Mouse (Mus musculus): ENCODE data around the gene Gdf10. TPM values are rescaled to one million over a fixed set of nuclear protein-coding genes. Genes with fewer than 3 reads are reported as not detected.
A peak's percentile ranks its signal among the peaks of the same experiment; 100 is the strongest.

Gene Gdf10
- polyA plus RNA-seq (2015; fragmentation: Nextera tagmentation; extraction: Ambion mirVana), result 1.1 and 1.8 TPM in 2 replicates

GRCm38 (mm10) chr14:33923168-33924070, at the start of gene Gdf10:
Gene Gdf10 (plus strand): TSS chr14:33923587.
- Histone ChIP-seq H3K9ac (replicated peaks) (peak within 1 kb of the TSS; percentile 63), H3K9me3 (no peaks in the 10 kb centered on the region), H3K4me3 (replicated peaks) (peak within 1 kb of the TSS; percentile 62), H3K36me3 (no peaks in the 10 kb centered on the region), H3K4me1 (replicated peaks) (peaks cover 36% of the 10 kb centered on the region), H3K27ac (no peak within 1 kb of the TSS), H3K4me2 (replicated peaks) (peak within 1 kb of the TSS; percentile 96), H3K27me3 (peaks cover 79% of the 10 kb centered on the region)
- peak; percentile 84 for ATAC-seq
- under 1% methylated on average over 85 of the region's 85 CpGs for WGBS

GRCm38 (mm10) chr14:33878826-33879225, 44.6 kb upstream of the Gdf10 start:
- no peak overlapping the region for H3K27ac ChIP-seq
- no peak overlapping the region for H3K9ac ChIP-seq (replicated peaks)
- no peaks in the 10 kb centered on the region for H3K36me3 ChIP-seq
- no peak for ATAC-seq
- H3K4me2 ChIP-seq (replicated peaks), result no peak overlapping the region
- 92% methylated on average over 1 of the region's 1 CpGs for WGBS
- H3K9me3 ChIP-seq, result no peaks in the 10 kb centered on the region
- no peaks in the 10 kb centered on the region for H3K4me1 ChIP-seq (replicated peaks)
- no peak overlapping the region for H3K4me3 ChIP-seq (replicated peaks)
- no peaks in the 10 kb centered on the region for H3K27me3 ChIP-seq

- Histone ChIP-seq H3K4me1 (replicated peaks) (no peaks in the 10 kb centered on the region), H3K27ac (no peak overlapping the region), H3K27me3 (no peaks in the 10 kb centered on the region), H3K9ac (replicated peaks) (no peak overlapping the region), H3K9me3 (no peaks in the 10 kb centered on the region), H3K36me3 (no peaks in the 10 kb centered on the region), H3K4me3 (replicated peaks) (no peak overlapping the region), H3K4me2 (replicated peaks) (no peak overlapping the region)
- WGBS, result 87% methylated on average over 3 of the region's 3 CpGs
- no peak for ATAC-seq
Observed at GRCm38 (mm10) chr14:33880236-33880635, 43.2 kb upstream of the Gdf10 start.

GRCm38 (mm10) chr14:33881471-33881870, 41.9 kb upstream of the Gdf10 start:
- H3K9me3 ChIP-seq, result no peaks in the 10 kb centered on the region
- no peak overlapping the region for H3K27ac ChIP-seq
- no peak for ATAC-seq
- no peaks in the 10 kb centered on the region for H3K27me3 ChIP-seq
- H3K4me1 ChIP-seq (replicated peaks), result no peaks in the 10 kb centered on the region
- no peak overlapping the region for H3K4me2 ChIP-seq (replicated peaks)
- H3K4me3 ChIP-seq (replicated peaks), result no peak overlapping the region
- H3K9ac ChIP-seq (replicated peaks), result no peak overlapping the region
- no peaks in the 10 kb centered on the region for H3K36me3 ChIP-seq
- WGBS, result 69% methylated on average over 3 of the region's 3 CpGs

GRCm38 (mm10) chr14:33883046-33883445, 40.3 kb upstream of the Gdf10 start:
- Histone ChIP-seq H3K27ac (no peak overlapping the region), H3K4me1 (replicated peaks) (no peaks in the 10 kb centered on the region), H3K9ac (replicated peaks) (no peak overlapping the region), H3K4me3 (replicated peaks) (no peak overlapping the region), H3K4me2 (replicated peaks) (no peak overlapping the region), H3K36me3 (no peaks in the 10 kb centered on the region), H3K9me3 (no peaks in the 10 kb centered on the region), H3K27me3 (no peaks in the 10 kb centered on the region)
- ATAC-seq, result no peak
- WGBS, result 72% methylated on average over 4 of the region's 4 CpGs

GRCm38 (mm10) chr14:33885466-33885865, 37.9 kb upstream of the Gdf10 start:
- H3K9ac ChIP-seq (replicated peaks), result no peak overlapping the region
- no peaks in the 10 kb centered on the region for H3K4me1 ChIP-seq (replicated peaks)
- no peaks in the 10 kb centered on the region for H3K36me3 ChIP-seq
- H3K4me2 ChIP-seq (replicated peaks), result no peak overlapping the region
- 82% methylated on average over 11 of the region's 11 CpGs for WGBS
- ATAC-seq, result no peak
- no peak overlapping the region for H3K27ac ChIP-seq
- no peak overlapping the region for H3K4me3 ChIP-seq (replicated peaks)
- H3K9me3 ChIP-seq, result no peaks in the 10 kb centered on the region
- no peaks in the 10 kb centered on the region for H3K27me3 ChIP-seq

- Histone ChIP-seq H3K27me3 (no peaks in the 10 kb centered on the region), H3K9ac (replicated peaks) (no peak overlapping the region), H3K27ac (no peak overlapping the region), H3K36me3 (no peaks in the 10 kb centered on the region), H3K4me2 (replicated peaks) (no peak overlapping the region), H3K9me3 (no peaks in the 10 kb centered on the region), H3K4me3 (replicated peaks) (no peak overlapping the region), H3K4me1 (replicated peaks) (no peaks in the 10 kb centered on the region)
- ATAC-seq, result no peak
- WGBS, result 70% methylated on average over 11 of the region's 11 CpGs
Observed at GRCm38 (mm10) chr14:33888387-33889035, 34.9 kb upstream of the Gdf10 start.

- no peaks in the 10 kb centered on the region for H3K27me3 ChIP-seq
- 80% methylated on average over 3 of the region's 3 CpGs for WGBS
- no peak for ATAC-seq
- H3K27ac ChIP-seq, result no peak overlapping the region
- no peaks in the 10 kb centered on the region for H3K9me3 ChIP-seq
- no peaks in the 10 kb centered on the region for H3K4me1 ChIP-seq (replicated peaks)
- H3K9ac ChIP-seq (replicated peaks), result no peak overlapping the region
- H3K36me3 ChIP-seq, result no peaks in the 10 kb centered on the region
- no peak overlapping the region for H3K4me2 ChIP-seq (replicated peaks)
- H3K4me3 ChIP-seq (replicated peaks), result no peak overlapping the region
Observed at GRCm38 (mm10) chr14:33889971-33890370, 33.4 kb upstream of the Gdf10 start.

- Histone ChIP-seq H3K36me3 (no peaks in the 10 kb centered on the region), H3K27me3 (no peaks in the 10 kb centered on the region), H3K4me2 (replicated peaks) (no peak overlapping the region), H3K9ac (replicated peaks) (no peak overlapping the region), H3K4me3 (replicated peaks) (no peak overlapping the region), H3K4me1 (replicated peaks) (peaks cover under 1% of the 10 kb centered on the region; the same call in 1 of the 2 replicates), H3K9me3 (no peaks in the 10 kb centered on the region), H3K27ac (no peak overlapping the region)
- no peak for ATAC-seq
- 79% methylated on average over 3 of the region's 3 CpGs for WGBS
Observed at GRCm38 (mm10) chr14:33891507-33891906, 31.9 kb upstream of the Gdf10 start.

- Histone ChIP-seq H3K9ac (replicated peaks) (no peak overlapping the region), H3K4me2 (replicated peaks) (no peak overlapping the region), H3K4me3 (replicated peaks) (no peak overlapping the region), H3K27ac (no peak overlapping the region), H3K36me3 (no peaks in the 10 kb centered on the region), H3K9me3 (no peaks in the 10 kb centered on the region), H3K27me3 (no peaks in the 10 kb centered on the region), H3K4me1 (replicated peaks) (peaks cover 5% of the 10 kb centered on the region; the same call in 1 of the 2 replicates)
- 81% methylated on average over 5 of the region's 5 CpGs for WGBS
- no peak for ATAC-seq
Observed at GRCm38 (mm10) chr14:33895777-33896176, 27.6 kb upstream of the Gdf10 start.

- ATAC-seq, result no peak
- no peaks in the 10 kb centered on the region for H3K36me3 ChIP-seq
- H3K4me1 ChIP-seq (replicated peaks), result peaks cover 5% of the 10 kb centered on the region; the same call in 1 of the 2 replicates
- no peak overlapping the region for H3K4me3 ChIP-seq (replicated peaks)
- H3K9me3 ChIP-seq, result no peaks in the 10 kb centered on the region
- H3K27me3 ChIP-seq, result no peaks in the 10 kb centered on the region
- no peak overlapping the region for H3K9ac ChIP-seq (replicated peaks)
- no peak overlapping the region for H3K27ac ChIP-seq
- WGBS, result 31% methylated on average over 9 of the region's 9 CpGs
- no peak overlapping the region for H3K4me2 ChIP-seq (replicated peaks)
Observed at GRCm38 (mm10) chr14:33896628-33897300, 26.6 kb upstream of the Gdf10 start.

GRCm38 (mm10) chr14:33902783-33903182, 20.6 kb upstream of the Gdf10 start:
- no peaks in the 10 kb centered on the region for H3K4me1 ChIP-seq (replicated peaks)
- H3K4me3 ChIP-seq (replicated peaks), result no peak overlapping the region
- no peaks in the 10 kb centered on the region for H3K27me3 ChIP-seq
- no peaks in the 10 kb centered on the region for H3K36me3 ChIP-seq
- ATAC-seq, result no peak
- H3K4me2 ChIP-seq (replicated peaks), result no peak overlapping the region
- no peak overlapping the region for H3K9ac ChIP-seq (replicated peaks)
- H3K27ac ChIP-seq, result no peak overlapping the region
- whole genome bisulfite sequencing, result 92% methylated on average over 4 of the region's 4 CpGs
- H3K9me3 ChIP-seq, result no peaks in the 10 kb centered on the region

Measured in midbrain, embryonic 13.5 days (tissue).